Mouse (Mus musculus) left cerebral cortex, adult 18-20 months (tissue): Measurements from ENCODE around the gene Abhd17c. TPM values are rescaled to one million over a fixed set of nuclear protein-coding genes. Genes with fewer than 3 reads are reported as not detected.
A peak's percentile ranks its signal among the peaks of the same experiment; 100 is the strongest.
"Not testable (repeated sequence)": the region's sequence is repeated elsewhere in the genome, so short reads cannot be mapped to it uniquely, and the experiment has no call there.

Experiments used
- DNase-seq, 2 experiments: peaks; one replicate each; pipeline ENCODE4 v3.0.0; 2021 to 2022; ENCODE audit warnings: low spot score in 2 of 2, mixed read lengths in 1 of 2
- total RNA-seq, 2 experiments: library from RNA; stranded (reverse); gene quantifications; 2 replicates each; pipeline ENCODE4 v1.2.3; 2021

Gene Abhd17c
- total RNA-seq, 2 experiments from 2014 or later, result 35.8 to 37.4 TPM

DNA sequence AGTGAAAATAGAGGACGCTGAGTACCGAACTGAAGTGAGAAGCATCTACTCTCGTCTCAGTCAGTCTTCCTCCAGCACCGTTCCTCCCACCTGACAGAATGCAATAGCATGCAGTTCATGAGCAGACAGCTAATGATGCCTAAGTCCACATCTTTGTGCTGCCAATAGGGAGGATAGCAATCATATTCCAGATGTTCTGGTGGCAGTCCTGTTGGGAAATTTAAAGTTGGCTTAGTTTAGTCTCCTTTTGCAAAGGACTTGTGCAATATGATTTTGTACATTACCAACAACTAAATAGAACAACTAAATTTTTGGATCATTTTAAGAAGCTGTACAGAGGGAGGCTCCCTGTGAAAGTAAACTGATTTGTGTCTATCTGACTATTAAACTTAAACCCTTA lies 2.1 kb upstream of the Abhd17c start:
- no peak for DNase-seq

GRCm38 (mm10) chr7:84152821-84153220 lies 1.1 kb upstream of the Abhd17c start:
- DNase-seq, result no peak

DNA sequence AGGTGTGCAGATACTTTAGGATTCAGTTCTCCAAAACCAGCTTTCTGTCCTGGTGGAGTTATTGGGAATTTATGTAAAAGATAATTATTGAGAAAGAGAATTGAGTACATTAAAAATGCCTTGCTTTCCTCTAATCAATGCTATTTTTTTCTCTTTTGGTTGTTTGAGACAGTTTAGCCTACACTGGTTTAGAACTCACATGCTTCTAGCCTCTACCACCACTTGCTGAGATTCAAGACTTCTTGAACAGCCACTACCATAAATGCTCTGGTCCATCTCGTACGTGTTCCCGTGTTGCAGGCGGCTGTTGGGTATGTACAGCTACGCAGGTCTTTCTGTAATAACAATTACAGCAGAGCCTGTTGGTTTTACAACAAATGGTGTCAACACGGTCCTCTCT lies 681 bp upstream of the Abhd17c start:
- no peak for DNase-seq

GRCm38 (mm10) chr7:84151960-84152334 lies 254 bp upstream of the Abhd17c start:
- DNase-seq, result peak; percentile 89 to 94

GRCm38 (mm10) chr7:84150361-84151000 lies 1.2 kb downstream of the Abhd17c start:
- no peak for DNase-seq

DNA sequence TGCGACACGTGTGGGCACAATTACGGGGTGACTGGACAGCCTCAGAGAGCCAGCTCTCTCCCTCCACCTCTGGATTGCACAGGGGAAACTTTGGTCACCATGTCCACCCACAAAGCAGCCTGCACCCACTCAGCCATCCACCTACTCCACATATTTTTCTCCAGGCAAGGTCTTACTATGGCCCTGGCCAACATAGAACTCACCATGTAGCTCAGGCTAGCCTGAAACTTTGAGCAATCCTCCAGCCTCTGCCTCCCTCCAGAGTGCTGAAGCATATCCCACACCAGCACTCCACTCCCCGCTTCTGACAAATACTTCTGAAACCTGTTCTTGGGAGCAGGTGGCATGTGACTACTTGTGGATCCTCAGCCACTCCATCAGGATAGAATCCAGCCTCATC lies 1.9 kb downstream of the Abhd17c start:
- DNase-seq, result no peak

DNA sequence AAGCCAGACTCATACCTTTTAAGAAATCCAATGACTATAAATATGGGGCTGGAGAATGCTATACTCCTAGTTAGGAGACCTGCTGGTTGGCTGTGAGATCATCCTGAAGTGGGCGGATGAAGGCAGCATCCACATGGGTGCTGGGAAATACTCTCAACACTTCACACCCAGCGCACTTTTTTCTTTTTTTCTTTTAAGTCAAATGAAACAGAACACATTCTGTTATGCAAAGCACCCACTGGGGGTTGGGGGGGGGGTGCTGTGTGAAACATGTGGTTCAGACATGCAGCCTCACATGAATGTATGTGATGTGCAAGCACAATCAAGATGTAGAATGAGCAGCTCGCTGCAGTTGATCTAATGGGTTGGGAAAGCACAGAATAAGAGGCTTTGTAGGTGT lies 2.8 kb downstream of the Abhd17c start:
- no peak for DNase-seq

- no peak for DNase-seq
Observed at GRCm38 (mm10) chr7:84147746-84148145, 3.9 kb downstream of the Abhd17c start.

DNA sequence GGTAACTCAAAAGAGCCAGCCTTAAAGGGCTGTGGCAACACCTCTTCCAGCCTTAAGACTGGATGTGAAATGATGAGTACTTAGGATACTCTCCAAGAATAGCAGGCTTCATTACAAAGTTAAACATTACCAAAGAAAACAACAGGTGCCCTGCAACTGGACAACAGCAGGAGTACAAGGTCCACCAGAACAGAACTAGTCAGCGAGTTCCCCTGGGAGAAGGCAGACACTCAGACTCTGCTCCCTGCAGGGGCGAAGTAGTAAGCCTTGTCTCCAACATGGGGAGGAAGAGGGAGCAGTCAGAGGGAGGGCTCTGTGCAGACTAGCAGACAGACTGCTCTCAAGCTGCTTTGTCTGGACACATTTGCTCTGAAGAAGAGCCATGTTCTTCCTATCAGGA lies 6.1 kb downstream of the Abhd17c start:
- DNase-seq, result no peak

DNA sequence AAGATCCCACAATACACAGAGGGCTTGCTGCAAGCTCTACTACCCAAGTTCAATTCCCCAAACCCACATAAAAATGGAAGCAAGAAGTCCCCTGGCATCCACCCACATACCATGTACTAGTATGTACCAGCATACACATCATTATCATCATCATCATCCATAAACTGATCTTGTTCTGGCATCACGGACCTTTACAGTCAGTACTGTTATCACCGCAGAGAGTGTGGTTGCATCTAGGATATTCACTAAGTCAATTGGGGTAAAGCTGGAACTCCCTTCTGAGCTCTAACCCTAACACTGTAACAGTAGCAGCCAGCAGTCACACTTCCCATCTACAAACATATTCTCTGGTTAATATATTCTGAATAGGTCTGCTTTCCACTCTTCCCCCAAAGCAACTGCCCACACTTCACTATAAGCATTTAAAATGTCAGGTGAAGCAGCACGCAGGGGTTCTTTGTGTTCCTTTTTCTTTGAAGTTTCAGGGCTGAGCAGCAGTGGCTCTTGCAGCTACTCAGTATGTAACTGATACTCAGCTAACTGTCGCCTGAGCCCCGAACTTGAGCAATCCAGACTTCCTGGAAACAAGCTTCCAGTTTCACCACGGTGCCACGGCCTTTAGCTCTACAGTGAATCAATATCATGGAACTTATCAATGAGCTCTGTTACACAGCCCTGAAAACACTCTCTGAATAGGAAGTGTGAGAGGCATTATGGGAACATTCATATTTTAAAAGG lies 8.8 kb downstream of the Abhd17c start:
- DNase-seq, result no peak

DNA sequence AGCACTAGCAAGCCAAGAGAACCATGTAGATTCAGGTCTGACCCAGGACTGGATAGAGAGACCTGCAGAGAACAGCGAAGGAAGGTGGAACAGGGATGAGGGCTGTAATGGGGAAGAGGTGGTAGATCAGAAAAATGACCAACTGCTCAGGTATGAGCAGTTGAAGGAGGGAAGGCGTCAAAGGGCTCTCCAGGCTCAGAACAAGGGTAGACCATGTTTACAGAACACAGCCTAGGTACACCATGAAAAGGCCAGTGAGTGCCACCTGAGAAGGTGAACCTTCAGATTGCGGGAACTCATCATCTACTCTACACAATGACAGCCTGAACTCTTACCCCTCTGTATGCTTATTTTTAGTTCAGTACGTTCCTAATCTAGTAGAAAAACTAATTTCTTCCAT lies 9.5 kb downstream of the Abhd17c start:
- DNase-seq, result no peak

DNA sequence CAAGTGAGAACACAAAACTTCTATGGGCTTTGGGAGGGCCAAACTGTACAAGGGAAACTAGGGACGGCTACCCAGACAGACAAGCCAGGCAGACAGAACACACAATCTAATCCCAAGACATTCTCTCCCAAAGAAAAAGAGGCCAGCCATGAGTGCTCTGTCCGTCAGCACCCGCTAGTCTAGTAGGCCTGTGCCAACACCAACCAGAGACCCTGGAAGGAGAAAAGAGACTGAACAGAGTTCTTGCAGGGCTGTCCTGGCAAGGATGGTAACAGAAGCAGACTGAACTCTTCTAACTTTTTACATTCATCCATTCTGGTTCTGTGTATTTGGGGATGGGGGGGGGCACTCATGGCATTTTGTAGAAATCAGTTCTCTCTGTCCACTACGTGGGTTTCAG lies 12.1 kb downstream of the Abhd17c start:
- no peak for DNase-seq

GRCm38 (mm10) chr7:84138731-84139130 lies 13.0 kb downstream of the Abhd17c start:
- no peak for DNase-seq

GRCm38 (mm10) chr7:84137779-84138178 lies 13.9 kb downstream of the Abhd17c start:
- DNase-seq, result peak; percentile 42 to 53

DNA sequence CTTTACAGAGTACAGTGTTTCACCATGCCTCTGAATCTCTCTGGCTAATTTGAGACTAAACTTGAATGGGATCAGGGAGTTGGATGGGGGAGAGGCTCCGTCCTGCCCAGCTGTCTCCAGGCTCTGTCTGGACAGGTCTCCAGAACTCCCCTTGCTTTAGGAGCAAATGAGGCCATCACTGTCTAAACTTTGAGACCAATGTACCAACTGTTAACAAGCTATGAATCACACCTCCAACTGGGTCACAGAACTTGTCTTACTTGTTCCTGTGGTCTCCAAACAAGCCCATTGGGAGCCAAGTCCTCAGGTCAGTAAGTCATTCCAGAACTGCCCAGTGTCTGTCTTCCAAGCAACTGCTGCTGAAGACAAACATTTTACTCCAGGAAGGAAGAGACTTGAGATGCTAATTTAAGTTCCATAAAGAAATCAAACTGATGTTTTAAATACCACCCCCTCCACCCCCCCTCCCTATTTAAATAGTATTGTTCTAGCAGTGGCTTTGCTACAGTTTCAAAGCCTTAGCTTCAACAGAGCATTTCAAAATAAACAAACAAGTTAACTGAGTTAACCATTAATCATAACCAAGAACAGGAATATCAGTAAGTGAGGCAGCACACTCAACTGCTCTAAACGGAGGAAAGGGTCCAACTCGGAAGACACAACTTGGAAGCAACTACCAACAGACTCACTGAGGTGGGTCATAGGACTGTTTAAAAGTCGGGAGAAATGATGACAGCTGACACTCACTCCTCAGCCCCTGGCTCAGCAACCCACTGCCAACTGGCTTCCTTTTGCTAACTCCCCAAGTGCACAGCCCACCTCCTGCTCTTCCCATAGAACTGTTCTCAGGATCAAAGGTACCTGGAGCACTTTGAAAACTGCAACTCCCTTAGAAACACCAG lies 15.6 kb downstream of the Abhd17c start:
- no peak for DNase-seq

DNA sequence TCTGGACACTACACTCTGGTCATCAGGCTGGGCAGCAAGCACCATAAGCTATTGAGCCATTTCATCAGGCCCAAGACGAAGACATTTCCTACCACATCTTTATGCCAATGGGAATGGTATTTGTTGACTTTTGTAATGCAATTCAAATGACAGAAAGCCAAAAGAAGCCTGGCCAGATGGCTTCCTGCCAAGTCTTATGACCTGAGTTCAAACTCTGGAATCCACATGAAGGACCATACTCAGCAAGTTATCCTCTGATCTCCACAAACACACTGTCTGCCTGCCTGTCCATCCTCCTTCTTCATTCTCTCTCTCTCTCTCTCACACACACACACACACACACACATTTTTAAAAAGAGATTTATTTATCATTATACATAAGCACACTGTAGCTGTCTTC lies 19.0 kb downstream of the Abhd17c start:
- DNase-seq, result no peak

GRCm38 (mm10) chr7:84131736-84132135 lies 20.0 kb downstream of the Abhd17c start:
- no peak for DNase-seq

GRCm38 (mm10) chr7:84128661-84129060 lies 23.0 kb downstream of the Abhd17c start:
- peak in 1 of 2 experiments; percentile 20 for DNase-seq

DNA sequence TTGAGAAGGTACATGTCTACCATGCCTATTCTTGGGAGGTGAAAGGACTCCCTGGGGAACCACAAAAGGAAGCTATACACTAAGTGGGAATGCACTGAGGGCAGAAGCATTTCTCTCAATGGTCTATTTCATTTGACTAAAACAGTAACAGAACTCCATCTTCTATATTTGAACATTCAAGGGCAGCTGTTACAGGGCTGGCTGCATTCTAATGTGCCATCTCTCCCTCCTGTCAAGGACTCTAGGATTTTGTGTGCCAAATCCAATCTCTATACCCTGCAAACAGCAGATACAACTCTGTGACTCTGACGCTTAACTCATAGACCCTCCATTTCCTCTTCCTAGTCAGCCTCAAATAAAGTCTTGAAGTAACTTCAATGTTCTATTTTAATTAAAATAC lies 26.0 kb downstream of the Abhd17c start:
- no peak for DNase-seq

GRCm38 (mm10) chr7:84123651-84124050 lies 28.0 kb downstream of the Abhd17c start:
- DNase-seq, result not testable (repeated sequence)

- DNase-seq, result no peak
Observed at GRCm38 (mm10) chr7:84121778-84122177, 29.9 kb downstream of the Abhd17c start.
